Mouse (Mus musculus) c-Kit-negative CD71-positive TER-119-positive erythroid progenitor cells, embryonic 14.5 days (primary cell): ENCODE data around the gene Cmtm8.

Experiments used
- DNase-seq: peaks from one replicate; pipeline ENCODE4 v3.0.0-alpha.2; 2013; ENCODE audit warnings: low read depth, low spot score

The Cmtm8 gene

DNA sequence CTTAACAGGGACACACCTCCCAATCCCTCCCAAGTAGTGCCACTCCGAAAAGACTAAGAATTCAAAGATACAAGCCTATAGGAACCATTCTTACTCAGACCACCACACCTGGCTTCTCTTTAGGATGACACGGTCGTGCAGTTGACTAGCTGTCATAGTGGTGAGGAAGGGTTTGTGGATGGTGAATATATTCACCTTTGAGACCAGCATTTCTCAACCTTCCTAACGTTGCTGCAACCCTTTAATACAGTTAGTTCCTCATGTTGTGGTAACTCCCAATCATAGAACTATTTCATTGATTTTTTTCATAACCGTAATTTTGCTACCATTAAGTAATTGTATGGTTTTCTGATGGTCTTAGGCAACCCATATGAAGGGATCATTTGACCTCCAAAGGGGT lies 56.8 kb downstream of the Cmtm8 start:
- DNase-seq, result no peak

DNA sequence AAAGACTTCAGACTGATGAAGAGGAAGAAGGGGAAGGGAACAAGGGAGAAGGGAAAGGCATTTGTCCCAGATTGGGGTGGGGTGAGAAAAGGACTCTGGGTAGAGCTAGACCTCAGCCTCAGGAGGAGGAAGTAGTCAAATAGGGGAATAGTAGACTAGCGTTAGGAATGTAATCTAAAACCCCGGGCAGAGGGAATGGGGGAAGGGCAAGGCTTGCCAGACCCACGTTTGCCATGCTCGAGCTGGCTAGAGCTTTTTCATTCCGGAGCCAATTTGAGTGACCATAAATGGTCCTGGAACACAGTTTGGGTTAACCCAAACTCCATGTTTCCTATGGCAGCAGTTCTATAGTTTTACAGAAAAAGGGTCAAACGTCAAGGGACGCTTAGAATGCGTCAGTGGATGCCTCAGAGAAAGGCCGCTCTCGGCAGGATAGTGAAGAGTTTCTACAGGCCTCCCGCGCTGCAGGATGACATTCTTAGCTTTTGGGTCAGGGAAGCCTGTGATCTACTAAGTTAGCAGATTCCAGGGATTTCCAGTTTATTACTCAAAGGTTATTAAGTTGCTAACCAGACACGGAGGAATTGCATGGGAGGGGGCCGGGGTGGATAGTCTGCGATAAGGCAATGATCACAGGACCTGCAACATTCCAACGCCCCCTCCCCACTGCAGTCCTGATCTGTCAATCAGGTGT lies 58.4 kb downstream of the Cmtm8 start:
- no peak for DNase-seq

DNA sequence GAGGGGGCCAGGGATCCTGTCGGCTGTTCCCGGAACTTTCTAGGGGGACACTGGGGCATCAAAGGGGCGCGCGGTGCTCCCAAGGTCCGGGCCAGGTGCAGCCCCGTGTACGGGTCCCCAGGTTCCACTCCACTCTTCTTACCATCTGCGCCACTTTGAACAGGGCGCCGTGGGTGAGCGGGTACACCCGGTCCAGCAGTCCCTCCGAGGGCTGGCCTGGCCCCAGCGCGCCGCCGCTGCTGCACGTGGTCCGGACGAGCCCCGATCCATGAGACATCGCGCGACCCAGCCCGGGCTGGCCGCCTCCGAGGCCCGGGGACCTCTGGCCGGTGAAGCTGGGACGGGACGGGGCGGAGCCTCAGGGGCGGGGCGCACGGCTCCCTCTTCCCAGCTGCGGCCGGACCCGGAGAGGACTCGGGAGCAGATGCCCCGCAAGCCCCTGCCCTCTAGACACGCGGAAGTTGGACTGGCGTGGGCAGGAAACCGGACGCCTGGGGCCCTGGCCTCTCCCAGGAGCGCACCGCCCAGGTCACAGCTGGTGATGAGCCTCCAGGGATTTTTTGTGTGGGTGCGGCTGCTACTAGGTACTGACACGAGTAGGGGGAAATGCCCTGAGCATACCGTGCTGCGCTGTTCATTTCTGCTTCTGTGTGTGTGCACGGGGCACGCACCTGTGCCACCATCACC lies 62.3 kb downstream of the Cmtm8 start, which contains the start of gene Cmtm7:
TSS of gene Cmtm7 (minus strand) at position 331 of the 687 bp plus-strand sequence.
- DNase-seq, result no peak

DNA sequence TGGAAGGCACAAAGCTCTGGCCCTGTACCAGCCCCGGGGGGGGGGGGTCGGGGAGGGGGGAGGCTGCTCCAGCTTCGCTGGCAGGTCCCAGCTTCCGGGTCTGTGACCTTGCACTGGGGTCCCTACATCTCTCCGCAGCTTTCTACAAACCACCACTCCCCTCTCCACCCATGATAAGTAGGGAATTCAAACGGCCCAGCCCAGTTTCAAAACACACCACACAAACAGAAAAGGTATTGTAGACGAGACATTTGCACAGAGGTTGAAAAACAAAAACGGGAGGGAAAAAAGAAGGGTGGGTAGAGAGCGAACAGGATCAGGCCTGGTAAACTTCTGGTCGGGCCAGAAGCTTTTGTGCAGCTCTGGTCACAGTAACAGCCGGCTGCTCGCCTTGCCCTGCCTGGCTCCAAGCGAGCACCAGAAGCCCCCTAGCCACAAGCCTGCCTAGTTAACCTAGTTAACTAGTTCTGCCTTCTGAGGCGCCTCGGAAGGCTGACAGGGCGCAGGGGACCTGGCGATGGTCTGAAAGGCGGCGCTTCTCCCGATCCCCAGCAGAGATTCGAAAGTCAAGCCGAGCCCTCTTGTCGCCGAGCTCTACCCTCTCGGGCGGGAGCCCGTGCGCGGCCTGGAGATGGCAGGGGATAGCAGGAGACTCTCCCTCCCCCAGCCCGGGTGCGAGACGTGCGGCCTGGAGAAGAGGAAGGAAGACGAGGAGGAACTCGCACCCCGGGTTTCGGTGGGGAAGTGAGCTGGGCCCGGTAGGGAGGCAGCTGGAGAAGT lies 63.0 kb downstream of the Cmtm8 start:
- DNase-seq, result no peak

DNA sequence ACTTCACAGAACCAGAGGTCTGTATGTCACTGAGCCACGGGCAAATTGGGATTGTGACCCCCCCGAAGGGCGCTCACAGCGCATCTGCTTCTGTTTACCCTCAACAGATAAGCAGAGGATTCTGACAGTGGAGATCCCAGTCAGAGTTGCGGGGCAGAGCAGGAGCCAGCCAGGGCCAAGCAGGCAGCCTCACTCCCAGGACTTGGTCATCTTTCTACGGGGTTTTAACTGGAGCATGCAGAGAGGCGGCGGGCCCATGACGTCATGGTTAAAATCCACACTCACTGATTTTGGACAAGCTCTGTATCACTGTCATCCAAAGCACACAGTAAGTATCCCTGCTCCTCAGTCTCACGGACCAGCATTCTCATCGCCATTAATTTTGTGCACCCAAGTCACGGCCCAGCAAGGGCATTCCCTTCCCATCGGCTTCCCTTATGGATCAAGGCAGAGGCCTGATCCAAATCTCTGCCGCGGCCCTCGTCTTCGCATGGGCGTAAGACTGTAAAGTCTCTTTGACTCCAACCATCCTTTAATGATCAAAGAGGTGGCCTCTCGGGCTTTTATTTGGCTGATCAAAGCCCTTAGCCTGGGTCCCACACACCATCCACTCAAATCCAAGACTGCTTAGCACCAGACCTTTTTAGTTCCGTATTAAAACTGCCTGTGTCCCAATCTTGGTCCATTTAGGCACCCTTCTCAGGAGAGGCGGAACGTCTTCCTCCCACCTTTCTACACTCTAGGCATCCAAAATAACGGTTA lies 63.8 kb downstream of the Cmtm8 start:
- no peak for DNase-seq

DNA sequence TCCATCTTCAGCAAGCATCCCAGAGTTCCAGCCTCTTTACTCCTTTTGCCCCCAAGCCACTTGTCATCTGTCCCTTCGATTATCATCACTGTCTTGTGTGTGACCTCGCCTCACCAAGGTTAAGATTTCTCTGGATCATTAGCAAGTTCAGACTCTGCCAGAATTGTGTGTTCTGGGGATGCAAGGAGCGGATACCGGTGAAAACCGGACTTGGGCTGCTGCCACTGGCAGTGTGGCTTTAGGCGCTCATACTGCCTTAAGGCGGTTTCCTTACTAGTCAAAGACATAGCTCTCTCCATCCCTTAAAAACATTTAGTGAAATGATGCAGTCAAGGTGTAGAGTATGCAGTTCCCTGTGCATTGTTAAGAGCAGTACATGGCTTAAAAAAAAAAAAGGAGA lies 65.1 kb downstream of the Cmtm8 start:
- DNase-seq, result no peak

DNA sequence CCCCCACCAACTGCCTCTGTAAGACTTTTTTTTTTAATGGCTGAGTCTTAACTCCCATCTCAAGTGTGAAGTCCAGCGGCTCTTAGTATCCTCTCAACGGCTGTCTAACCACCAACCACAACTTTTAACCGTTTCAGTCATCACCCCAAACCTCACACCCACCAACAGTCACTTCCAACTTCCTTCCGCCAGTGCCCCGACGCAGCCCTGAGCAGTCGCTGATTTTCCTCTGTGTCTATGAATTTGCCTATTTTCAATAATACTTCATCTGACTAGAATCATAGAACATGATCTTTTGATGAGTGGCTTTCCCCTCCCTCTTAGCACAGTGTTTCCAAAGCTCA lies 65.9 kb downstream of the Cmtm8 start:
- no peak for DNase-seq

DNA sequence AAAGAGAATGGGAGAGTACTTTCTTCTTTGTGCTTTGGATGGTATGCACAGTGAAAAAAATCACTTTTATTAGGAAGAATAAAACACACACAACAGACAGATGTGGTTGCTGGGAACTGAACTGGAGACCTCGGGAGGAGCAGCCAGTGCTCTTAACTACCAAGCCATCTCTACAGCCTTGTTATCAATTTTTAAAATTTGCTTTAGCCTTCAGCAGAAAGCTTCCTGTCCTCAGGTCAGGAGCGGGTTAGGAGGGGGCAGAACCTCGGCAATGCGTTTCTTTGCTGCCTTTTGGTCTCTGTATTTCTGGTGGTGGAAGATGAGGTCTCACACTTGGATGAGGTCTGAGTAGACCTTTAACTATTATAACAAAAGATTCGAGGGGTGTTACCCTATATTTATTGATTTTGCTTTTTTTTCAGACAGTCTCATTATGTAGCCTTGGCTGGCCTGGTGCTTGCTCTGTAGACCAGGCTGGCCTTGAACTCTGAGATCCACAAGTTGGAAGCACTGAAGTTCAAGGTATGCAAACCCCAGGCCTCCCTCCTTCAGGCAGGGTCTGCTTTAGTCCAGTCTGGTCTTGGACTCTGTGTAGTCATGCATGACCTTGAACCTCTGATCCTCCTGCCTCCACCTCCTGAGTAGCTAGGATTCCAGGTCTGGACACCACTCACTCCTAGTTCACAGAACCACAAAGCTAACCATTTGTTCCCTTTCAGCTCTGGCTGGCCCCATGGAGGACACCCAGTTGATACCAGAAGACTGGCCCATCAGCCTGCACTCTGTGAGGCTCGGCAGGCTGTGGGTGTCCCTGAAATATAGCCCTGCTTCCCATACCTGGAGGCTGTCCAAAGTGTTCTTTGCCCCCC lies 66.5 kb downstream of the Cmtm8 start:
- no peak for DNase-seq

DNA sequence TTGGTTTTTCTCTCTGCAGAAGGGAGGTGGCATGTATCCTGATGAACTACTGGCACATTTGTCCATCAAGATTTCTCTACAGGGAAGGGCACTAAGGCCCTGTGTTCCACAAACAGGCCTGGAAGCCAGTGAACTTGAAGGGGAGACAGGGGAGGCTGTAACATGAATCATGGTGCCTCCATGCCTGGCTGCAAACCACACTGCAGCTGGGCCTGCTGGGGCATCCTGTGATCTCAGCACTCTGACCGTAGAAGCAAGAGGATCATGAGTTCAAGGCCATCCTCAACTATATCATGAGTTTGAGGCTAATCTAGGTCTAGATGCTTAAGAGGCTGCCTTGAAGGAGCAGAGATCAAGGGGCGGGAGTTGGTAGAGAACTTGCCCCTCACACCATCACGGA lies 67.6 kb downstream of the Cmtm8 start:
- no peak for DNase-seq

DNA sequence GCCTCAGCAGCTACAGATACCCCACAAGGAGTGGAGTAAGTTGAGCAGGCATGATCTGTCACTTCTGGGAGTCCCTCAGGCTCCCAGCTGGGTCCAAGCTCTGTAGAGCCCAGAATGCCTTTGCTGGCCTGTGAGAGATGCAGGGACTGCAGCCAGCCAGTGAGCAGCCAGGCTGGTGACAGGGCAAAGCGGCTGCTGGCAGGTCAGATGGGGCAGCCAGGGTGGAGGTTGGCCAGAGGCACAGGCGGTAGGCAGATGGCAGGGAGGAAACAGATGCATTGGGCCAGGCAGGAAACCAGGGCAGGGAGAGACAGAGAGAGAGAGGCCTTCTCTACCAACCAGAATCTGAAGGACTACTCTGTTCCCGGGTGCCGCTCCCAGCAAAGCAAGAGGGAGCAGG lies 68.7 kb downstream of the Cmtm8 start:
- DNase-seq, result no peak

DNA sequence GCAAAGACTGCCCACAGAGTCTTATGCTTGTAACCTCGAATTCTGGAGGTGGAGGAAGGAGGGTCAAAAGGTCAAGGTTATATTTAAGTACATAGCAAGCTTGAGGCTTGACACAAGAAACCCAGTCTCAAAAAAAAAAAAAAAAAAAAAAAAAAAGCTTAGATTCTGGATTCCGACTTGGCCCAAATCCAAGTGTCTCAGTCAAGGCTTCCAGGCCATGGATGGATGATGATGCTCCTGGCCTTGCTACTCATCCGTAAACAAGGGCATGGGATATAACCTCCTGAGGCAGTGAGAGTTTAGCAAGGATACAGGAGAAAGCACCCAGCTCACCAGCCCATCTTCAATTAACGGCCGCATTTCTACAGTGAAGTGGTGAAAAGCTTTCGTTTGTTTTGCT lies 69.3 kb downstream of the Cmtm8 start:
- DNase-seq, result no peak

DNA sequence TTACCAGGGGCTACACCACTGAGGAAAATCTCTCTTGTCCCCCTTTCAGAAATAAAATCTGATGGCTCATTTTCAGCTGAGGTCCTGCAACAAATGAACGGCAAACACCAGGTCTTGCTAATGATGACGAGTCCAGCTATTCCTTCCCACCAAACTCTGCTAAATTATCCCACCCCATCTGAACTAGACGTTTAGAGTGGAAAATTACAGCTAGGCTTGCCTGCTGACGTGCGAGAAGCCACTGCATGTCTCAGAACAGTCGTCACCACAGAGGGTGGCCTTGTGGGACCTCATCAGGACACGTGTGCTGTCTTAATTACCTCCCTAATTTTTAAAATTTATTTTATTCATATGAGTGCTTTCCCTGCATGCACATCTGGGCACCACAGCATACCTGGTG lies 72.4 kb downstream of the Cmtm8 start:
- no peak for DNase-seq

DNA sequence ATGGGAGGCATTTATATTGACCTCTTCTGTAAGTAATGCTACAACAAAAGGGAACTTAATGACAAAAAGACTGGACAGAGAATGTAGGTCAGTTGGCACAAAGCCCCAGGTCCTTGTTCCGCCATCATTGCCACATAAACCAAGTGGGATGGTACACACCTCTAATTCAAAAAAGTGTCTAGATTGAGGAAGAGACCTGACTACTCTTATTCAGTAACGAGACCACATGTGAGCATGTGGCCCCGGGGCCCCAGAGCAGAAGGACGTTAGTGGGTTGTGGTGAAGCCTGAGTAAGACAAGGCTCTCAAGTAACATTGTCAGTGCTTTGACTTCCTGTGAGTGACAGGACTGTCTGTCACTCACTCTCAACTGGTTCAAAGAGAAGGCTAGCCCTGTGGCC lies 73.7 kb downstream of the Cmtm8 start:
- no peak for DNase-seq

DNA sequence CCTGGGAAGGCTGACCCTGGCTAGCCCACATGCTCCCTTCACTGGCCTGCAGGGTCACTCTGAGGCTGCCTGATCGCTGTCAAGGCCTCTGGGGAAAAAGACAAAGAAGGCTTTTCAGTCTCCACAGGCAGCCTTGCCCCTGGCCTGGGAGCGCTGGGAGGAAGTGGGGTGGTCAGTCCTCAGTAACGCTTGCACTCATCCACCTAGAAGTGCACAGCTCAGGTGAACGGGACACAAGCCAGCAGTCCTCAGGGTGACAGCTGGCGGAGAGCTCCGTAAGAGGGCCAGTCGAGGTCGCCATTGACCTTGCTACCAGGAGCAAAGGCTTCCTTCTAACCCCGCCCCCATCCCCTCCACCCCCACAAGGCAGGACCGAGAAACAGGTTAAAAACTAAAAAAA lies 75.9 kb downstream of the Cmtm8 start:
- DNase-seq, result no peak

DNA sequence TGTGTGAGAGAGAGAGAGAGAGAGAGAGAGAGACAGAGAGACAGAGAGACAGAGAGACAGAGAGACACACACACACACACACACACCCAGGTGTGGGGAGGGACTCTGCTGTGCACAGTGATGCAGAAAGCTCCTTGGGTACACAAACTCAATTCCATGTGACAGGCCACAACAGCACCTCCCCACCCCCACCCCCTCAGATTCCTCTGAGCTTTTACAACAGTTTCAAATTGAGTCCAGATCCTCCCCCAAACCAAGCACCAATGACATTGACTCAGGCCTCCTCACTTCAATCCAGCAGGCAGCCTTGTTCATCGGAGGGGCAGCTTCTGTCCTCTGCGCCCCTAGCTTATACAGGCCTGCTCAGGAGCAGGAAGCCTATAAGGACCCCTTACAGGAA lies 76.4 kb downstream of the Cmtm8 start:
- no peak for DNase-seq

DNA sequence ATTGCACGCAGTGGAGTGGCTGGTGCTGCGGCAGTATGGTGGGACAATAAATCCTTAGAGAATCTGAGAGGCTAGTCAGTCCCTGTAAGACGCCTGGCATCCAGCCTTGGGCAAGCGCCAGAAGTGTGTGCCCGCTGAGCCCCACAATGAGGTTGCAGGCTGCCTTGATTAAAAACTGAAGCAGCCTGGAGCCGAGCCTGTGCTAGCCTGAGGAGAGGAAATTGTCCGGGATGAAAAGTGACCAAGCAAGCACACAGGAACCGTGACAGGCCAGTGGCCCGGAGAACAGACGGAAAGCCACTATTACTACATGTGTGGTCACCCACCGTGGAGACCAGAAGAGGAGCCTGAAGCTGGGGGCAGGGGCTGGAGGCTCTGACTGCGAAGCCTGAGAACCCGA lies 76.9 kb downstream of the Cmtm8 start:
- DNase-seq, result no peak

DNA sequence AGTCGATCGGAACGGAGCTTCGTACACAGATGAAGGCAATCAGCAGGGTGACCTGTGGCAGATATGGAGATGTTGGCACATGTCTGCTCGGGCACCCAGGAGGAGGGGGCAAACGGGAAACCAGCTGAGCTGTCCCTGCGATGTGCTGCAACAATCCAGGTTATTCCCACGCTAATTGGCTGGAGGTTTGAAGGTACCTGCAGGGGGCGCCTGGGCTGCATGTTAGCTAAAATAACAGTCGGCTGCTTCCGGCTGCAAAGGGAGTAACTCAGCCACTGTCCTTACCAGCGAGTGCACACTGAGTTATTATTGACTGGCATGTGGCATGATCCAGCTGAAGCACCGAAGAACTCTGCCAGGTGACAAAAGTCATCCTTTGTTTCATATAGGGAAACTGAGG lies 80.6 kb downstream of the Cmtm8 start:
- DNase-seq, result no peak

DNA sequence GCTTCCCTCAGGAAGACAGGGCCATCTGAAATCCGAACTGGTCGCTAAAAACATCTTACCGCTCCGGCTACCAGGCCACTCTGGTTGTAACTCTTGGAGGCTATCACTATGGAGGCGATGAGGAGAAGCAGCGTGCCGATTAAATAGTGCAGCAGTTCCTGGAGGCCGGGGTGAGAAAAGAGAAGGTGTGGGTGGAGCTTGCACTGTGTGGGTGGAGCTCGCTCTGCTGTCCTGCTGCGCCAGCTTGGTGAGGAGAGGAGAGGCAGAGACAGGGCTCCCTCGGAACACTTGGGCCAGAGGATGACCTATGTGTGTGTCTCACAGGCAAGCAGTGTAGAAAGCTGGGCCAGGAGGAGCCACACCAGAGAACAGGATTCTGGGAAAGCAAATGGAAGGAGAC lies 82.1 kb downstream of the Cmtm8 start:
- no peak for DNase-seq

DNA sequence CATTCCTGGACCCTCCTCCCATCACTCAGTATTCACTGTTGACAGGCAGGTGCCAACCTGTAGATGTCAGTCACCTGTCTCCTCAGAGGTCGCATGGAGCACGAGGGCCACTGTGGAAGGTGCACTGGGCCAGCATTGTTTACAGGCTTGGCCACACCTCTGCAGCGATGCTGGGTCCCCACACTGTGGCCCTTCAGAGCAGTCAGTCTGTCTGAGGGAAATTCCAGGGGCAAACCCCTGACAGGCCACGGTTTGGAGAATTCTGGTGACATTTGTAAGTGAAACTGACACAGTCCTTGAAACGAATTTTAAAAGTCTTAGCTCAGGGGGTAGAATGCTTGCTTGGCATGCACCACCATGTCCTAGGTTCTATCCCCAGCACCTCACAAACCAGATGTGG lies 83.6 kb downstream of the Cmtm8 start:
- DNase-seq, result no peak

DNA sequence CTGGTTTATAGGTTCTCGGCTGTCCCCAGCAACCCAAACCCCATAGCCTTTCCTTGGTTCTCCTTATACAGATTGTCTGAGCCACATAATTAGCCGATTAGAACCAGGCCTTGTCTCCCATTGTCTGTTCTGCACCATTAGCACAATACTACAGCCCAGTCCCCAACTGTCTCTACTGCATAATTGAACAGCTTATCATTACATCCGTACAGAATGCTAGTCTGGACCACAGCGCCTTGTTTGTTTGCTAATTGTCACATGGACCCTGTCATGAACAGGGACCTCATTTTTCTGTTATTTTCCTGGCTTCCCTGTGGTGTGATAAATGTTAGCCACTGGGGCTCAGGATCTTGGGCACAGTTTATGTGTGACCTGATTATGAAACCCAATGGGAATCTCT lies 84.1 kb downstream of the Cmtm8 start:
- no peak for DNase-seq

DNA sequence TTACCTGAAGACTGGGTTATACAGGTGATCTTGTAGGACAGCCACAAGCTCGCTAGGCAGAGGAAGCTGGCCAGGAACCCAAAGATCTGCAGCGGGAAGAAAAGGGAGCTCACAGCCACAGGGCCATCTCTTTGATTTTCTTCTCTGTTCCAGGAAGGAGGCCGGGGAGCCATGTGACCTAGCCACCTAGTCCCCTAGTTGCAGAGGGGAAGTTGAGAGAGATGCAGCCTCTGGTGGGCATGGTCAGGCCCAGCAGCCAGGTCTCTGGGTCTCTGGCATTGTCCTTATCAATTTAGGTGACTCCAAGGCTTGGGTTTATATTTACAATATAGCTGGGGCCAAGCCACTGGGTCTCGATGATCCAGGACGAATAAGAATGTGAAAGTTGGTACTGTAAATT lies 85.2 kb downstream of the Cmtm8 start:
- no peak for DNase-seq
